Mouse (Mus musculus): Measurements from ENCODE around the gene Defb29. TPM values are rescaled to one million over a fixed set of nuclear protein-coding genes. Genes with fewer than 3 reads are reported as not detected.

The Defb29 gene
- not detected in 2 replicates for polyA plus RNA-seq (2015; fragmentation: Nextera tagmentation; extraction: Ambion mirVana)

- TF ChIP-seq EP300 (IDR thresholded peaks at IDR 0.05; ENCODE audit: low read depth): no peak
- no peak for TF ChIP-seq CTCF (IDR thresholded peaks at IDR 0.05; ENCODE audit: low read depth)
- Histone ChIP-seq H3K9me3 (ENCODE audit: low read length) (no peaks in the 10 kb centered on the region), H3K4me2 (ENCODE audit: low read depth, low read length) (no peak within 1 kb of the TSS), H3K4me3 (ENCODE audit: low read depth, low read length) (no peak within 1 kb of the TSS), H3K36me3 (replicated peaks; ENCODE audit: insufficient read depth, low read length) (no peaks in the 10 kb centered on the region), H3K27ac (ENCODE audit: low read depth) (no peak within 1 kb of the TSS), H3K27me3 (ENCODE audit: insufficient read depth, low read length) (no peaks in the 10 kb centered on the region), H3K4me1 (ENCODE audit: insufficient read depth) (no peaks in the 10 kb centered on the region), H3K9ac (replicated peaks) (no peak within 1 kb of the TSS)
- ATAC-seq (no peak), DNase-seq (no peak)
- WGBS (ENCODE audit: insufficient replicate concordance): 52% methylated on average over 13 of the region's 13 CpGs
These were observed at the start of gene Defb29 for GRCm38 (mm10) chr2:152539944-152540710. TSS of gene Defb29 (minus strand) at chr2:152540098.

GRCm38 (mm10) chr2:152589021-152589420 lies 49.1 kb upstream of the Defb29 start:
- WGBS (ENCODE audit: insufficient replicate concordance): 40% methylated on average over 6 of the region's 6 CpGs
- Histone ChIP-seq H3K36me3 (replicated peaks; ENCODE audit: insufficient read depth, low read length) (no peaks in the 10 kb centered on the region), H3K27ac (ENCODE audit: low read depth) (no peak overlapping the region), H3K4me1 (ENCODE audit: insufficient read depth) (no peaks in the 10 kb centered on the region), H3K4me3 (ENCODE audit: low read depth, low read length) (no peak overlapping the region), H3K9me3 (ENCODE audit: low read length) (no peaks in the 10 kb centered on the region), H3K27me3 (ENCODE audit: insufficient read depth, low read length) (no peaks in the 10 kb centered on the region), H3K9ac (replicated peaks) (no peak overlapping the region), H3K4me2 (ENCODE audit: low read depth, low read length) (no peak overlapping the region)
- TF ChIP-seq CTCF (IDR thresholded peaks at IDR 0.05; ENCODE audit: low read depth) (no peak), EP300 (IDR thresholded peaks at IDR 0.05; ENCODE audit: low read depth) (no peak)
- ATAC-seq (no peak), DNase-seq (no peak)

GRCm38 (mm10) chr2:152588450-152588849 lies 48.6 kb upstream of the Defb29 start:
- no peak overlapping the region for H3K9ac ChIP-seq (replicated peaks)
- no peak for ATAC-seq
- H3K4me2 ChIP-seq (ENCODE audit: low read depth, low read length): no peak overlapping the region
- no peak for DNase-seq
- no peaks in the 10 kb centered on the region for H3K9me3 ChIP-seq (ENCODE audit: low read length)
- H3K27ac ChIP-seq (ENCODE audit: low read depth): no peak overlapping the region
- no peaks in the 10 kb centered on the region for H3K27me3 ChIP-seq (ENCODE audit: insufficient read depth, low read length)
- H3K36me3 ChIP-seq (replicated peaks; ENCODE audit: insufficient read depth, low read length): no peaks in the 10 kb centered on the region
- no peak overlapping the region for H3K4me3 ChIP-seq (ENCODE audit: low read depth, low read length)
- 40% methylated on average over 2 of the region's 2 CpGs for WGBS (ENCODE audit: insufficient replicate concordance)
- no peaks in the 10 kb centered on the region for H3K4me1 ChIP-seq (ENCODE audit: insufficient read depth)
- TF ChIP-seq EP300 (IDR thresholded peaks at IDR 0.05; ENCODE audit: low read depth): no peak
- TF ChIP-seq CTCF (IDR thresholded peaks at IDR 0.05; ENCODE audit: low read depth): no peak

- DNase-seq: peak; percentile 21
- 60% methylated on average over 4 of the region's 4 CpGs for WGBS (ENCODE audit: insufficient replicate concordance)
- TF ChIP-seq CTCF (IDR thresholded peaks at IDR 0.05; ENCODE audit: low read depth): peak; percentile 53
- no peak for TF ChIP-seq EP300 (IDR thresholded peaks at IDR 0.05; ENCODE audit: low read depth)
These were observed 47.1 kb upstream of the Defb29 start for GRCm38 (mm10) chr2:152586926-152587560.

GRCm38 (mm10) chr2:152580612-152581011 lies 40.7 kb upstream of the Defb29 start:
- 76% methylated on average over 11 of the region's 11 CpGs for WGBS (ENCODE audit: insufficient replicate concordance)
- Histone ChIP-seq H3K27ac (ENCODE audit: low read depth) (no peak overlapping the region), H3K4me1 (ENCODE audit: insufficient read depth) (no peaks in the 10 kb centered on the region), H3K36me3 (replicated peaks; ENCODE audit: insufficient read depth, low read length) (no peaks in the 10 kb centered on the region), H3K27me3 (ENCODE audit: insufficient read depth, low read length) (no peaks in the 10 kb centered on the region), H3K4me3 (ENCODE audit: low read depth, low read length) (no peak overlapping the region), H3K9ac (replicated peaks) (no peak overlapping the region), H3K9me3 (ENCODE audit: low read length) (no peaks in the 10 kb centered on the region), H3K4me2 (ENCODE audit: low read depth, low read length) (no peak overlapping the region)
- TF ChIP-seq EP300 (IDR thresholded peaks at IDR 0.05; ENCODE audit: low read depth) (no peak), CTCF (IDR thresholded peaks at IDR 0.05; ENCODE audit: low read depth) (no peak)
- DNase-seq (no peak), ATAC-seq (no peak)

More at GRCm38 (mm10) chr2:152586926-152587560, 47.1 kb upstream of the Defb29 start:
- Histone ChIP-seq H3K27me3 (ENCODE audit: insufficient read depth, low read length) (no peaks in the 10 kb centered on the region), H3K36me3 (replicated peaks; ENCODE audit: insufficient read depth, low read length) (no peaks in the 10 kb centered on the region), H3K9me3 (ENCODE audit: low read length) (no peaks in the 10 kb centered on the region), H3K4me3 (ENCODE audit: low read depth, low read length) (no peak overlapping the region), H3K4me2 (ENCODE audit: low read depth, low read length) (no peak overlapping the region), H3K9ac (replicated peaks) (no peak overlapping the region), H3K27ac (ENCODE audit: low read depth) (no peak overlapping the region), H3K4me1 (ENCODE audit: insufficient read depth) (no peaks in the 10 kb centered on the region)
- ATAC-seq: no peak

GRCm38 (mm10) chr2:152580107-152580506 lies 40.2 kb upstream of the Defb29 start, which contains the start of gene Defb19:
TSS of gene Defb19 (minus strand) at chr2:152580312.
- H3K9ac ChIP-seq (replicated peaks): no peak within 1 kb of the TSS
- ATAC-seq: no peak
- H3K4me3 ChIP-seq (ENCODE audit: low read depth, low read length): no peak within 1 kb of the TSS

More at GRCm38 (mm10) chr2:152580107-152580506, 40.2 kb upstream of the Defb29 start, which contains the start of gene Defb19:
- Histone ChIP-seq H3K9me3 (ENCODE audit: low read length) (no peaks in the 10 kb centered on the region), H3K27me3 (ENCODE audit: insufficient read depth, low read length) (no peaks in the 10 kb centered on the region), H3K27ac (ENCODE audit: low read depth) (no peak within 1 kb of the TSS), H3K36me3 (replicated peaks; ENCODE audit: insufficient read depth, low read length) (no peaks in the 10 kb centered on the region), H3K4me1 (ENCODE audit: insufficient read depth) (no peaks in the 10 kb centered on the region), H3K4me2 (ENCODE audit: low read depth, low read length) (no peak within 1 kb of the TSS)
- 63% methylated on average over 7 of the region's 7 CpGs for WGBS (ENCODE audit: insufficient replicate concordance)
- TF ChIP-seq CTCF (IDR thresholded peaks at IDR 0.05; ENCODE audit: low read depth): no peak
- no peak for TF ChIP-seq EP300 (IDR thresholded peaks at IDR 0.05; ENCODE audit: low read depth)
- no peak for DNase-seq
